Mouse (Mus musculus): ENCODE results near the gene Six4.
"Not testable (repeated sequence)": the region's sequence is repeated elsewhere in the genome, so short reads cannot be mapped to it uniquely, and the experiment has no call there.

GRCm38 (mm10) chr12:73151038-73151437 lies 37.8 kb upstream of the Six4 start:
- not testable (repeated sequence) for TF ChIP-seq CTCF (IDR thresholded peaks at IDR 0.05; ENCODE audit: low read depth, low read length); POLR2A (IDR thresholded peaks at IDR 0.05; ENCODE audit: extremely low read depth, insufficient read depth, low read length)
